Mouse (Mus musculus): ENCODE measurements around the gene Tspan32. TPM values are rescaled to one million over a fixed set of nuclear protein-coding genes. Genes with fewer than 3 reads are reported as not detected.

Gene Tspan32
- polyA plus RNA-seq, 1 experiment, result not detected

DNA sequence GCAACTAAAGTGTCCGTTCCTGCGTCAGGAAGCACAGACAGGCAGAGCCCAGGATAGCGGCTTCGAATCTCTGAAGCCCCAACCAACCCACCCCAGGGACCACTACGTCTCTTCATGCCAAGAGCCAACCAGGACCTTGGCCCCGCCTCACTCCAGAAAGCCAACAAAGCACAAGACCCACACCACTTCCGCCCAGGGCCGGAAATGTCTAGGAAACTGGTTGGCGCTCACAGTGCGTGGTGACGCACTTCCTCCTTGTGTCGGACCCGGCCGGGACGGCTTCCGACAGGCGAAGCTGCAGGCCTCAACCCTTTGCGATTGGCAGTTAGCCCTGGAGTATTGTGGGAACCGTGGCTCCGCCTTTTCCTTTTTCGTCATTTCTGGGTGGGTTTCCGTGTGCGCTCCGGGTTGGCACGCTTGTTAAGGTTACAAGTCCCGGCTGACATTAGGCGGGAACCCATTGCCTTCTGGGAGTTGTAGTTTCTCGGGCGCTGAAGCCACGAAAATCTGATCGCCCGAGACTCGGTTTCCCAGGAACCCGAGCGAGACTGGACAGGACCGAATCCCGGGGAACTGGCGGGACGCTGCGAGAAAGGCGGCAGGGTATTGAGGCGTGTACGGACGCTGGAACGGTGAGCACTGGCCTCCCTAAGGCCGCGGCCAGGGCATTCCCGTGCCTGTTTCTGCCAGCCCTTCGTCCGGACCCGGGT lies 64.2 kb downstream of the Tspan32 start, which contains the start of gene Tssc4:
TSS of gene Tssc4 (plus strand) at position 368 of the 710 bp plus-strand sequence.
- Histone ChIP-seq H3K36me3 (ENCODE audit: control insufficient read depth, insufficient read depth, low read length, poor library complexity, severe bottlenecking) (peaks cover 33% of the 10 kb centered on the region), H3K9ac (ENCODE audit: low read depth, poor library complexity, severe bottlenecking) (peak within 1 kb of the TSS; percentile 64), H3K9me3 (replicated peaks; ENCODE audit: control insufficient read depth, insufficient read depth, low read length, poor library complexity, severe bottlenecking) (no peaks in the 10 kb centered on the region), H3K4me1 (ENCODE audit: control insufficient read depth, insufficient read depth, low read length) (no peaks in the 10 kb centered on the region), H3K4me3 (ENCODE audit: low read depth, low read length) (peak within 1 kb of the TSS; percentile 90), H3K27ac (ENCODE audit: insufficient read depth, low read length) (peak within 1 kb of the TSS; percentile 77), H3K27me3 (ENCODE audit: control insufficient read depth, insufficient read depth, low read length, poor library complexity, severe bottlenecking) (no peaks in the 10 kb centered on the region)
- TF ChIP-seq EP300 (IDR thresholded peaks at IDR 0.05; ENCODE audit: insufficient read depth, low read depth, low read length) (0 out of 2 replicates have a peak, but pooled peaks have one; percentile 2), CTCF (IDR thresholded peaks at IDR 0.05; ENCODE audit: low read depth, low read length) (no peak), POLR2A (IDR thresholded peaks at IDR 0.05; ENCODE audit: insufficient read depth, low read length) (peak; percentile 18)

Other genes with a start within 250 kb of the Tspan32 start
- not detected in 2 replicates for gene Th, start 73.9 kb upstream of the Tspan32 start, polyA plus RNA-seq (2011; ENCODE audit: insufficient read depth, insufficient read length, low read depth, missing spikeins)
- 1.9 and 2.2 TPM in 2 replicates for gene Ascl2, start 35.8 kb upstream of the Tspan32 start, polyA plus RNA-seq (2011; ENCODE audit: insufficient read depth, insufficient read length, low read depth, missing spikeins)
- 392 and 406 TPM in 2 replicates for gene Cd81, start 47.7 kb downstream of the Tspan32 start, polyA plus RNA-seq (2011; ENCODE audit: insufficient read depth, insufficient read length, low read depth, missing spikeins)
- 18.2 and 21.0 TPM in 2 replicates for gene Tssc4, start 64.2 kb downstream of the Tspan32 start, polyA plus RNA-seq (2011; ENCODE audit: insufficient read depth, insufficient read length, low read depth, missing spikeins)
- not detected in 2 replicates for gene Trpm5, start 89.6 kb downstream of the Tspan32 start, polyA plus RNA-seq (2011; ENCODE audit: insufficient read depth, insufficient read length, low read depth, missing spikeins)
- gene Kcnq1, start 101.3 kb downstream of the Tspan32 start, polyA plus RNA-seq (2011; ENCODE audit: insufficient read depth, insufficient read length, low read depth, missing spikeins), result not detected in 2 replicates